Mouse (Mus musculus) neural tube, embryonic 13.5 days (tissue): ENCODE measurements around the gene Eml1. TPM values are rescaled to one million over a fixed set of nuclear protein-coding genes. Genes with fewer than 3 reads are reported as not detected.
"Not testable (repeated sequence)": the region's sequence is repeated elsewhere in the genome, so short reads cannot be mapped to it uniquely, and the experiment has no call there.

Source experiments
- ATAC-seq: fragments of 200-750 bp; cut with Nextera tagmentation; 2 replicates; pipeline ENCODE4 v1.8.0; 2017; ENCODE audit warnings: low read depth, mild to moderate bottlenecking, moderate TSS enrichment, moderate library complexity
- H3K27ac ChIP-seq: fragments of 300-500 bp; sonication (generic); replicated peaks from 2 replicates; pipeline ENCODE4 v1.5.1; 2015; ENCODE audit warnings: moderate library complexity, mild to moderate bottlenecking, inconsistent platforms
- H3K27me3 ChIP-seq: fragments of 300-500 bp; sonication (generic); 2 replicates; pipeline ENCODE4 v1.6.1; 2015; ENCODE audit warnings: mild to moderate bottlenecking, inconsistent platforms
- H3K36me3 ChIP-seq: fragments of 300-500 bp; sonication (generic); 2 replicates; pipeline ENCODE4 v1.6.1; 2015; ENCODE audit warnings: mild to moderate bottlenecking, inconsistent platforms
- H3K4me1 ChIP-seq: fragments of 300-500 bp; sonication (generic); replicated peaks from 2 replicates; pipeline ENCODE4 v1.6.1; 2015; ENCODE audit warnings: inconsistent platforms
- H3K4me2 ChIP-seq: fragments of 300-500 bp; sonication (generic); 2 replicates; pipeline ENCODE4 v1.6.1; 2015; ENCODE audit warnings: inconsistent platforms, mild to moderate bottlenecking, moderate library complexity
- H3K4me3 ChIP-seq: fragments of 300-500 bp; sonication (generic); 2 replicates; pipeline ENCODE4 v1.5.1; 2015; ENCODE audit warnings: mild to moderate bottlenecking, inconsistent platforms
- H3K9ac ChIP-seq: fragments of 300-500 bp; sonication (generic); 2 replicates; pipeline ENCODE4 v1.6.1; 2015; ENCODE audit warnings: moderate library complexity, mild to moderate bottlenecking, inconsistent platforms
- H3K9me3 ChIP-seq: fragments of 300-500 bp; sonication (generic); 2 replicates; pipeline ENCODE4 v1.6.1; 2016; ENCODE audit warnings: inconsistent platforms
- WGBS: fragments of 180-500 bp; shearing (Covaris S2); methylation state at CpG from one replicate; pipeline ENCODE4 v1.1.7; 2015; 5-methylcytosine and 5-hydroxymethylcytosine counted together
- polyA plus RNA-seq: library from polyadenylated mRNA; unstranded; fragments of >200 nt; fragmentation: Nextera tagmentation; extraction: Ambion mirVana; gene quantifications from 2 replicates; pipeline ENCODE4 v1.2.1, GENCODE M21; 2015

The Eml1 gene
- polyA plus RNA-seq, 1 experiment from 2014 or later = 91.4 TPM

DNA sequence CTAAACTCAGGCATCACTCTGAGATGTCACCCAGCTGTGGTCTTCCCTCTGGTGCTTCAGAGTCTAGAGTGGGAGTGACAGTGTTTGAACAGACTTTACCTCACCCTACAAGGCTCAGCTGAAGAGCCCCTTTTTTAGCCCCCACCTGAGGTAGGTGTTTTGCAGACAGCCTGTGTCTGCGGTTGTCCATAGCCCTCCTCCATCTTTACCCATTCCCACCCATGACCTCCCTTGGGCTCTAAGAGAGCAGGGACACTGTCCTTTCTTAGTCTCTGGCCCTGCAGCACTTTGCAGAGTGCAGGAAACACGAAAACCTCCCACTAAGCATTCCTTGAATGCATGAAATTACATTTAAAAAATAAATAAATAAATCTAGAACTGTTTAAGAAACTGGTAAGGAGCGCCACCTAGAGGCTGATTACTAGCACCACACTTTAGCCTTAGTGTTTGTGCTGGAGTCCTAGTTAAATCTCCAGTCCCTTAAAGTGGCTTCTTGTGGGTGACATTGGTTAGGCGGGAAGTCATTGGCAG is 123.3 kb downstream of the Eml1 start:
- no peak overlapping the region for H3K27ac ChIP-seq
- no peaks in the 10 kb centered on the region for H3K9me3 ChIP-seq
- peak; percentile 51 for ATAC-seq
- H3K4me1 ChIP-seq = peaks cover 51% of the 10 kb centered on the region
- 28% methylated on average over 4 of the region's 4 CpGs for WGBS
- H3K4me3 ChIP-seq = no peak overlapping the region
- no peak overlapping the region for H3K9ac ChIP-seq
- no peak overlapping the region for H3K4me2 ChIP-seq
- no peaks in the 10 kb centered on the region for H3K27me3 ChIP-seq
- no peaks in the 10 kb centered on the region for H3K36me3 ChIP-seq

DNA sequence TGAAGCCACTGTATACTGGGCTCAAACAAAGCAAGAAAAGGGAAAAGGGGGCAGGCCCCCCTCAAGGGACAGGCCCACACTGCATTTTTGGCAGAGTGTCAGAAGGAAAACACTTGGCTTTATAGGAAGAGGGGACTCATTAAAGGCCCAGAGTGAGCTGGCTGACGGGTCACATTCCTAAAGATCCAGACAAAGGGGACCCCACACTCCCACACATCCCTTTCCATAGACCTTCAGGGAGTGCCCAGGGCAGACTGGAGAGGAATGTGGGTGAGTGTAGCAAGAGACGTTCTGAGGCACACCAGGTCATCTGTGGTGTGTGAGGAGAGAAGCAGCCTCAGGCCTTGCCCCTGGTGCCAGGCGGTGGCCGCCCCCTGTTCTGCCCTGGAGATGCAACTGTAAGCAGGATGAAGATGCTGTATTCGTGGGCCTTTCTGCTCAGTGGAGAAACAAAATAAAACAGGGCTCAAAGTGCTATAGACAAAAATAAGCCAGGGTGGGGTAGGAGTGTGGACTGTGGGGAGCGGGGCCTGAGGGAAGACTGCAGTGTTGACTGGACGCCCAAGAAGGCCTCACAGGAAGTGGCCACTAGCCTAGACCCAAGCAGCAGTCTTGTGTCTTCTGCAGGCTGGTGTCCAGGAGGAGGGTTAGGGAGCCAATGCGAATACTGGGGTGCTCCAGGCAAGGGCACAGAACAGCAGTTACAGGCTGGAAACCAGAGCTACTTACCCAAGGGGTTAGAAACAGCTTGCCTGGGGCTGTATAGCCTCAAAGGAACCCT is 124.9 kb downstream of the Eml1 start:
- Histone ChIP-seq H3K9ac (no peak overlapping the region), H3K9me3 (no peaks in the 10 kb centered on the region), H3K36me3 (no peaks in the 10 kb centered on the region), H3K4me1 (peaks cover 40% of the 10 kb centered on the region), H3K4me3 (no peak overlapping the region), H3K27me3 (no peaks in the 10 kb centered on the region), H3K4me2 (no peak overlapping the region), H3K27ac (peak overlapping the region; percentile 65)
- 68% methylated on average over 8 of the region's 8 CpGs for WGBS
- peak; percentile 48 for ATAC-seq

DNA sequence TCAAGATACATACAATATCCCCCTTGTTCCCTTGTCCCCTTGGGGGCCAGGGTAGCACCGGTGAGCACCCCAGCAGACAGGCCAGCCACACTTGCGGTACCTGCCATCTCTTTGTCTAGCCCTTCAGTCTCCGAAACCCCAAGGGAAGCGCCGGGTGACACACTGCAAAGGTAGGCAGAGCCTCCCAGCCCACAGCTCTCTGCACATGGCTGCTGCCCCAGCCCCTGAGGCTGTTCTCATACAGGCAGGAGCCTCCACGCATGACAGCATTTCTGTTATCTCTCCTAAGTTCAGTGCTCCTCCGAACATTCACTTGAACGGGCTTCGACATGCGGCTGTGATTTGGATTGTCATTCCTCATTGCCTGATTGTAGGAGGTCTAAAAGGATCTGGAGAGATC is 132.3 kb downstream of the Eml1 start:
- Histone ChIP-seq H3K27ac (no peak overlapping the region), H3K27me3 (no peaks in the 10 kb centered on the region)
- no peak for ATAC-seq

DNA sequence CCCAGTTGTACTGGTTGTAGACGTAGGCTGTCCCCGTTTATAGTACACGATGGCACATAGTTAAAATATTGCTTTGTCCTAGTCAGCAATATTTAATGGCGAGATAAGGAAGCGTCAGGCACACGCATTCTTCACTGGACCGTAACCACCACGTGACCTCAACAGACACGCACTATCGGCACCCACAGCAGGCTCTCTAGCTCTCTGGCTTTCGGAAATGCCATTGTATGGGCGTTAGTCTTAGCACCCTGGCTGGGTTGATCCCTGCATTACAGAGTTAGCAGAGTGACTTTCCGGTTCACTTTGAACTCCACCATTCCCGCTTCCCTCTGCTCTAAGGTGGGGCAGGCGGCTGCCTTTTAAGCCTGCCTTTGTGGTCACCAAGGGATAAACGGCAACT is 132.8 kb downstream of the Eml1 start:
- no peak for ATAC-seq
- no peak overlapping the region for H3K27ac ChIP-seq
- no peaks in the 10 kb centered on the region for H3K9me3 ChIP-seq
- no peaks in the 10 kb centered on the region for H3K27me3 ChIP-seq
- no peak overlapping the region for H3K4me2 ChIP-seq
- H3K9ac ChIP-seq = no peak overlapping the region
- H3K4me3 ChIP-seq = no peak overlapping the region
- H3K4me1 ChIP-seq = no peaks in the 10 kb centered on the region; the same call in none of the 2 replicates
- WGBS = 66% methylated on average over 16 of the region's 16 CpGs
- H3K36me3 ChIP-seq = peaks cover 6% of the 10 kb centered on the region; the same call in 1 of the 2 replicates

More for the DNA sequence above, 132.3 kb downstream of the Eml1 start:
- 71% methylated on average over 10 of the region's 10 CpGs for WGBS
- H3K36me3 ChIP-seq = peaks cover 6% of the 10 kb centered on the region; the same call in 1 of the 2 replicates
- H3K4me2 ChIP-seq = no peak overlapping the region
- no peak overlapping the region for H3K9ac ChIP-seq
- no peaks in the 10 kb centered on the region for H3K9me3 ChIP-seq
- no peak overlapping the region for H3K4me3 ChIP-seq
- no peaks in the 10 kb centered on the region; the same call in none of the 2 replicates for H3K4me1 ChIP-seq

DNA sequence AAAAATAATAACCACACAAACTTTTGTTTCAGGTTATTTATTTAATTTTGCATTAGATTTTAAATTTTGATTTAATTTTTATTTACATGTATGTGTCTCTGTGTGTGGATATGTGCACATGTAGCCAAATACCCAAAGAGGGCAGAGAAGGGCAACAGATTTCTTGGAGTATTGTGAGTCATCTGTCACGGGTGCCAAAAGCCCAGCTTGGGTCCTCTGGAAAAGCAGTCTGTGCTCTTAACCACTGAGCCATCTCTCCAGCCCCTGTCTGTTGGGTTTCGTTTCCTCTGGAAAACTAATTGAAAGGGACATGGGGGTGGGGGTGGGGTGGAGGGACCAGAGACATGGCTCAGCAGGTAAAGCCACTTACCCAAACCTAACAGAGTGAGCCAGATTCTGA is 135.1 kb downstream of the Eml1 start:
- ATAC-seq = no peak
- 78% methylated on average over 2 of the region's 2 CpGs for WGBS

DNA sequence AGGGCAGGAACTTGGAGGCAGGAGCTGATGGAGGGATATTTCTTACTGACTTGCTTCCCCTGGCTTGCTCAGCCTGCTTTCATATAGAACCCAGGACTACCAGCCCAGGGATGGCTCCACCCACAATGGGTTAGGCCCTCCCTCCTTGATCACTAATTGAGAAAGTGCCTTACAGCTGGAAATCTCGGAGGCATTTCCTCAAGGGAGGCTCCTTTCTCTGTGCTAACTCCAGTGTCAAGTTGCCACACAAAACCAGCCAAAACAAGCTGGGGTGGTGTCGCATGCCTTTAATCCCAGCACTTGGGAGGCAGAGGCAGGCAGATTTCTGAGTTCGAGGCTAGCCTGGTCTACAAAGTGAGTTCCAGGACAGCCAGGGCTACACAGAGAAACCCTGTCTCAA is 136.3 kb downstream of the Eml1 start:
- H3K36me3 ChIP-seq, H3K9ac ChIP-seq, H3K27ac ChIP-seq, H3K4me1 ChIP-seq, ATAC-seq, H3K9me3 ChIP-seq, H3K4me3 ChIP-seq, H3K27me3 ChIP-seq, H3K4me2 ChIP-seq: not testable (repeated sequence)
- 85% methylated on average over 3 of the region's 3 CpGs for WGBS

More for the DNA sequence above, 135.1 kb downstream of the Eml1 start:
- Histone ChIP-seq H3K9ac (no peak overlapping the region), H3K4me1 (peaks cover 3% of the 10 kb centered on the region), H3K36me3 (peaks cover 6% of the 10 kb centered on the region; the same call in 1 of the 2 replicates), H3K4me2 (no peak overlapping the region), H3K4me3 (no peak overlapping the region), H3K27ac (no peak overlapping the region), H3K27me3 (no peaks in the 10 kb centered on the region), H3K9me3 (no peaks in the 10 kb centered on the region)

DNA sequence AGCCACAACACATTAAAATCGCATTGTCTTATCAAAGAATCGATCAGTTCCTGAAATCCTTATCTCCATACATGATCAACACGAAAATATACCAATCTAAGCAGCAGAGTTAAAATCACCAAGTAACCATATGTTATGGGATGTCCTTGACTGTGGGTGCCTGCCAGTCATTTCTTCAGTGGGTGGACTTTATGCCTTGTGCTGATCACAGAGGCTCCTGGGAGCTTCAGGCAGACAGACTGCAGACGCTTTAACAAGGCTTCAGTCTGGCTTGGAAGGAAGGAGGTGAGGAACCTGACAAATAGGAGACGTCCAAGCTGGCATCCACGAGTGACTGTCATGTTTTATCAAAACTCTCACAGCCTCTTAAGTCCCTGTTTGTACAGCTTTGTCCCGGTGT is 139.8 kb downstream of the Eml1 start:
- Histone ChIP-seq H3K27me3 (no peaks in the 10 kb centered on the region), H3K9ac (no peak overlapping the region), H3K4me1 (peaks cover 4% of the 10 kb centered on the region; the same call in 1 of the 2 replicates), H3K4me2 (no peak overlapping the region), H3K4me3 (no peak overlapping the region), H3K36me3 (peaks cover 25% of the 10 kb centered on the region), H3K9me3 (no peaks in the 10 kb centered on the region), H3K27ac (no peak overlapping the region)
- 76% methylated on average over 7 of the region's 7 CpGs for WGBS
- no peak for ATAC-seq

DNA sequence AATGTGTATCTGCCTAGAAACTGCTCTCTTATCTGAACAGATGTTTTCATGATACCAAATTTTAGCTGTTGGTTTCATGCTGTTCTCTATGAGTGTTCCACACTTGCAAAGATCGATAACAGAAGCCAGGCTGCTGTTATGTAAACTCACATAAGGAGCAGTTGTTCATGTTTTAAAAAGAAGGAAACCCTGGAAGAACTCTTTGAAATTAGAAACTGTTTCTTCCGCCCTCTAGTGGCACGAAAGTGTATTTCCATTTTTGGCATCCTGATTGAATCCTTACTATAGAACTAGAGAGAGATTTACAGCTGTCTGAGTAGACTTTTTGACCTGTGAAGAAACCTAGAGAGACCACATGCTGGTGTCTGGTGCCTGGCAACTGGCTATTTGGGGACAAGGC is 140.3 kb downstream of the Eml1 start:
- H3K9me3 ChIP-seq = no peaks in the 10 kb centered on the region
- ATAC-seq = no peak; the same call in 1 of the 2 replicates
- H3K4me3 ChIP-seq = no peak overlapping the region
- H3K4me1 ChIP-seq = peaks cover 4% of the 10 kb centered on the region; the same call in 1 of the 2 replicates
- H3K4me2 ChIP-seq = no peak overlapping the region
- peaks cover 25% of the 10 kb centered on the region for H3K36me3 ChIP-seq
- H3K27ac ChIP-seq = no peak overlapping the region
- no peaks in the 10 kb centered on the region for H3K27me3 ChIP-seq
- 10% methylated on average over 3 of the region's 3 CpGs for WGBS
- H3K9ac ChIP-seq = no peak overlapping the region

DNA sequence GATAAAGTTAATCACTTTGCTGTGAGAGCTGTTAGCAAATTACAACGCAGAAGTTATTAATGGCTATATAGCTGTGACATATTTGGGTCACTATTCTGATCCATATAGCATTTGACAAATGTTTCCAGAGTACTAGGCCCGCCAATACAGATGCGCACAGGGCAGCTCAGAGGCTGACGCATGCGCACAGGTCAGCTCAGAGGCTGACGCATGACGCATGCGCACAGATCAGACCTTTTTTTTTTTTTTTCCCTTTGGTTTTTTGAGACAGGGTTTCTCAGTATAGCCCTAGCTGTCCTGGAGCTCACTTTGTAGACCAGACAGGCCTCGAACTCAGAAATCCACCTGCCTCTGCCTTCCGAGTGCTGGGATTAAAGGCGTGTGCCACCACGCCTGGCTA is 144.7 kb downstream of the Eml1 start:
- H3K36me3 ChIP-seq = peaks cover 59% of the 10 kb centered on the region
- H3K4me3 ChIP-seq = no peak overlapping the region
- H3K4me1 ChIP-seq = peaks cover 4% of the 10 kb centered on the region; the same call in 1 of the 2 replicates
- H3K27ac ChIP-seq = no peak overlapping the region
- no peak for ATAC-seq
- H3K27me3 ChIP-seq = no peaks in the 10 kb centered on the region
- H3K9ac ChIP-seq = no peak overlapping the region
- 92% methylated on average over 12 of the region's 12 CpGs for WGBS
- no peak overlapping the region for H3K4me2 ChIP-seq
- no peaks in the 10 kb centered on the region for H3K9me3 ChIP-seq

DNA sequence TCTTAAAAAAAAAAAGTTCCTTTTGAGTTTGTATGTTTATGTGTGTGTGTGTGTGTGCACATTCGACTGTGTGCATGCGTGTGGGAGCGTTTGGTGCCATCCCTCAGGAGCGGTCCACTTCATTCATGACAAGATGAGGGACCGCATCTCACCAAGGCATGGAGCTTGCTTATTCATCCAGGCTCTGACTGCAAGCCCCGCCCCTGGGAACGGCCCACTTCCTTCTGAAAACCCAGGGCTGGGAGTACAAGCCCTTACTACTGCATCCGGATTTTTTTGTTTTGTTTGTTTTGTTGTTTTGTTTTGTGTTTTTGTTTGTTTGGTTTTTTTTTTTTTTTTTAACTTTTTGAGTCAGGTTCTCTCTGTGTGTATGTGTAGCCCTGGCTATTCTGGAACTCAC is 148.6 kb downstream of the Eml1 start:
- Histone ChIP-seq H3K4me1 (no peaks in the 10 kb centered on the region), H3K27ac (no peak overlapping the region), H3K36me3 (peaks cover 79% of the 10 kb centered on the region), H3K27me3 (no peaks in the 10 kb centered on the region), H3K4me3 (no peak overlapping the region), H3K9me3 (no peaks in the 10 kb centered on the region), H3K9ac (no peak overlapping the region), H3K4me2 (no peak overlapping the region)
- ATAC-seq = no peak
- 81% methylated on average over 8 of the region's 8 CpGs for WGBS

DNA sequence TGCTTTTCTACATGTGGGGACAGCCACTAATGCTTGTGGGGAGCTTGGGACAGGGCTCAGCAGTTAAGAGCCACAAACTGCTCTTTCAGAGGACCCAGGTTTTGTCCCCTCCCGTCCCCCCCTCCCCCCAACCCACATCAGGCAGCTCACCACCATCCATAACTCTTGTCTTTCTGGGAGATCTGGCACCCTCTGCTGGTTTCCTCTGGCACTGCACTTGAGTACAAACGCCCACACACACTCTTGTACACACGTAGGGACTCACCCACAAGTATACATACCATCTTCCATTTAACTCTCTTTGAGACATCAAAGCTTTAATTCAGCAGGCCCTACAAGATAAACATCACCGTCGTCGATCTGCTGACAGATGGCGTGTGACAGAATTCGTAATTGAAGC is 158.5 kb downstream of the Eml1 start:
- Histone ChIP-seq H3K27me3 (no peaks in the 10 kb centered on the region), H3K9me3 (no peaks in the 10 kb centered on the region), H3K9ac (no peak overlapping the region), H3K4me2 (no peak overlapping the region), H3K4me1 (no peaks in the 10 kb centered on the region), H3K27ac (no peak overlapping the region), H3K36me3 (peaks cover 53% of the 10 kb centered on the region), H3K4me3 (no peak overlapping the region)
- 48% methylated on average over 8 of the region's 8 CpGs for WGBS
- ATAC-seq = peak; percentile 65; the same call in 1 of the 2 replicates

DNA sequence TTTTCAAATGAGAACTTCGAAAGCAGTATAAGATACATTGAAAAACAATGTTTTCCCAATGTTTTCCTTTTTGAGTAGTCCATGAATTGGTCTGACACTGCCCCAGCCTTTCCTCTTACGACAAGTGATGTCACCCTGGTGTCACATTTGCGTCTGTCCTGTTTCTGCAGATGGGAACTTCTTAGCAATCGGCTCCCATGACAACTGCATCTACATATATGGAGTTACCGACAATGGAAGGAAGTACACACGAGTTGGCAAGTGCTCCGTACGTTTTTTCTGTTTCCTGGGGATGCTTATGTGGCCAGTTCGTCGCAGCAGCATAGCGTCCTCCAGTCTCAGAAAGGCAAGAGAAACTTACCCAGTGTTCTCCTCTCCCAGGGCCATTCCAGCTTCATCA is 163.7 kb downstream of the Eml1 start:
- H3K27ac ChIP-seq = no peak overlapping the region
- no peak overlapping the region for H3K4me3 ChIP-seq
- 89% methylated on average over 11 of the region's 11 CpGs for WGBS
- H3K36me3 ChIP-seq = peaks cover 72% of the 10 kb centered on the region
- no peaks in the 10 kb centered on the region for H3K4me1 ChIP-seq
- H3K27me3 ChIP-seq = no peaks in the 10 kb centered on the region
- H3K9me3 ChIP-seq = no peaks in the 10 kb centered on the region
- no peak for ATAC-seq
- H3K9ac ChIP-seq = no peak overlapping the region
- no peak overlapping the region for H3K4me2 ChIP-seq
